Mouse (Mus musculus): Measurements from ENCODE around the gene Spata2. TPM values are rescaled to one million over a fixed set of nuclear protein-coding genes. Genes with fewer than 3 reads are reported as not detected.

The Spata2 gene
- total RNA-seq, 2 experiments from 2014 or later: 7.7 to 11.8 TPM

DNA sequence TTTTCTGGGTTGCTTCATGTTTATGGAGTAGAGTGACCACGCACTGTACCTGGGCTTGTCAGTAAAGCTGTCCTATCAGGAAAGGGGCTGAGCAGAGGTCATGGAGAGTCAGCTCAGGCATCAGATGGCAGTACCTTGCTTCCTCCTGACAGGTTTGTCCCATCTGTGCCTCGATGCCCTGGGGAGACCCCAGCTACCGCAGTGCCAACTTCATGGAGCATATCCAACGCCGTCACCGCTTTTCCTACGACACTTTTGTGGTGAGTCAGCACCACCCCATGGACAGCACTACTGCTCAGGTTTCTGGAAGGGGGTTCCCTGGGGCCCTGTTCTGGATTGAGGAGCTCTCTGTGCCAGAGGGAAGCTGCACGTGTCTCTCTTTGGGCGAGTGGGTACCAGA lies 19.7 kb upstream of the Spata2 start:
- no peak for ATAC-seq (replicated peaks; ENCODE audit: poor library complexity)

DNA sequence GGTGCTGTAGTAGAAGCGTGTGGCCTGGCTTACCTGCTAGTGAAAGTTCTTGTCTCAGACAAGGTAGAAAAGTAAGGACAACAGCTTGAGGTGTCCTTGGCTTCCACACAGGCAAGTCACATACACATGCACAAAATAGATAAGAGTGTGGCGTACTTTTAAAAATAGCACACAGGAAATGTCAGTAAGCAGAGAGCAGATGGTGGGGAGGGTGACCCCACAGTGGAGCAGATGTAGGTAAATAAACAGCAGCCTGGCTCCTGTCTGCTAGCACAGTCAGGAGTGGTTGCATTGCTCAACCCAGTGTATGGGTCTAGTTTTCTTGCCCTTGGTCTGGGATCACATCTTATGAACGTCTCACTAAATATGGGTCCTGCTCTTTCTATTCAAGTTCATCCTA lies 17.8 kb upstream of the Spata2 start:
- ATAC-seq (replicated peaks; ENCODE audit: poor library complexity): peak; percentile 88

DNA sequence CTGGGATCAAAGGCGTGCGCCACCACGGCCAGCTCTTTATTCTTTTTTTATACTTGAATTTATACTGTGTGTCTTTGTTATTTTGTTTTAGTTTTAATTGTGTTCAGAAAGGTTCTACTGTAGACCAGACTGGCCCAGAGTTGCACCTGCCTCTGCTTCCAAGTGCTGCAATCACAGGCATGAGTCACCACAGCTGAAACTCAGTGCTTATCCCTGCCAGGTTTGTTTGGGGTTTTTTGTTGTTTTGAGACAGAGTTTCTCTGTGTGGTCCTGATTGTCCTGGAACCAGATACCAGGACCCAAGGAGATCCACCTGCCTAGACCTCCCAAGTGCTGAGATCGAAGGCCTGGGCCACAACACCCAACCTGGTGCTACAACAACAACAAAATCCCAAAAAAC lies 15.9 kb upstream of the Spata2 start:
- no peak for ATAC-seq (replicated peaks; ENCODE audit: poor library complexity)

DNA sequence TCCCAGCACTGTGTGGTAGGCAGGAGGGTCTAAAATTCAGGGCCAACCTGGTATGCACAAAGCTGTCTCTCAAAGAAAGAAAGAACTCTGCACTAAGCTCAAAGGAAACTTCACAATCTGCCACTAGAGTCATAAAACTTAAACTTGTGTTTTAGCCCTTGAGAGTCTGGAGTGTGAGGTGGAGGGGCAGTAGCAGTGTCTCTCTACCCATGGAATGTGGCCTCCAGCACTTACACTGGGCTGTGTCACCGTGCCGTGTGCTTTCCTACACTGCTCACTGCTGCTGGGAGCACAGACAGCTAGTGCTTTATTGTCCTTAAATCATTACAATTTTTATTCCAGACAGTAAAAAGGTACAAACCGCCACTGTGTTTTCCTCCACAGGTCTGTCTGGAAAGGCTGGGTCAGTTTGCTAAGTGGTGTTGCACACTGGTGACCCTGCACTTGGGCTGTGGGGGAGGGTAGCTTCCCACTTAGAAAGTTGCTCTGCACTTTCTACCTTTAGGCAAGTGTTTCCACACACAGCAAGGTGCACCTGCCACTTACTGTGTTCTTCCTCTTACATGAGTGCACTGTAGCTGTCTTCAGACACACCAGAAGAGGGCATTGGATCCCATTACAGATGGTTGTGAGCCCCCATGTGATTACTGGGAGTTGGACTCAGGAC lies 15.2 kb upstream of the Spata2 start:
- no peak for ATAC-seq (replicated peaks; ENCODE audit: poor library complexity)

DNA sequence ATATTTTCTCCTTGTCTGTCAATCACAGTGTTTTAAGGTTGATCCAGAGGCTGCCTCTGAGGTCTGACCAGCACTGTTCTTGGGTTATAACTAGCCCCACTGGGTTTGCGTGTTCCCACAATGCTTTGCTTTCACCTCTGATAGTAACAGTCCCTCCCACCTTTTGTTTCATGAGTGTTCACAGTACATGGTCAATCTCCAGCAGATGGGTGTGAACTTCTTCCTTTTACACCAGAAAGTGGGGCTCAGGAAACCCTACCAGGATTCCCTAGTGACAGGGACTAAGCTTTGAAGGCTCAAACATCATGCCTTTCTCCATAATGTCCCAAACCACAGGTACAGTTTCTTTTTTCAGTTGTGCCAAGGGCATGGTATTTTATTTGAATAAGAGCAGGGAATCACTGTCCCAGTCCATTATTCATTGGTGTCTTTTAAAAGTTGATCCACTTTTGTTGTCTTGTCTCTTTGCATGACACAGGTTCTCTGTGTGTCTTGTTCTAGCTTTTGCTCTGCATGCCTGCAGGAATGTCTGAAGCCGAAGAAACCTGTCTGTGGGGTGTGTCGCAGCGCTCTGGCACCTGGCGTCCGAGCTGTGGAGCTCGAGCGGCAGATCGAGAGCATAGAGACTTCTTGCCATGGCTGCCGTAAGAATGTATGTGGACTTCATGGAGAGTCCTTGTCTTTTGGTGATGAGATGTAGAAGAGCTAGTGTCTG lies 14.0 kb upstream of the Spata2 start:
- ATAC-seq (replicated peaks; ENCODE audit: poor library complexity): no peak

DNA sequence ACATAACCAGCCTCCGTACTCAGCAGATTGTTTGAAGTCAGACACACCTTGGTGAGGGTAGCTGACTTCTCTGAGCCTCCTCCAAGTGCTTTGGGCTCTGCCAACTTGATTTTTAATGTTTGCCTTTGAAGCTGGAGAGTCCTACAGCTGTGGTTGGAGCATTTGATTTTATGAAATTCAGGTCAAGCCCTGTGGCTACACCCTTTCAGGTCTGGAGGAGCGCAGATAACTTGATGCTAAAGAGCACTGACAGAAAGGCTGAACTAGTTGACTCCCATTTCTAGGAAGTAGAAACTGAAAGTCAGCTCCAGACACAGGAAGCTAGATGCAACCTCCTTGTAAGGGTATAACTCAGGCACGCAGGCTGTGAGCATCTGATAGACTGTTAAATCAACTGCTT lies 12.4 kb upstream of the Spata2 start:
- peak; percentile 67 for ATAC-seq (replicated peaks; ENCODE audit: poor library complexity)

DNA sequence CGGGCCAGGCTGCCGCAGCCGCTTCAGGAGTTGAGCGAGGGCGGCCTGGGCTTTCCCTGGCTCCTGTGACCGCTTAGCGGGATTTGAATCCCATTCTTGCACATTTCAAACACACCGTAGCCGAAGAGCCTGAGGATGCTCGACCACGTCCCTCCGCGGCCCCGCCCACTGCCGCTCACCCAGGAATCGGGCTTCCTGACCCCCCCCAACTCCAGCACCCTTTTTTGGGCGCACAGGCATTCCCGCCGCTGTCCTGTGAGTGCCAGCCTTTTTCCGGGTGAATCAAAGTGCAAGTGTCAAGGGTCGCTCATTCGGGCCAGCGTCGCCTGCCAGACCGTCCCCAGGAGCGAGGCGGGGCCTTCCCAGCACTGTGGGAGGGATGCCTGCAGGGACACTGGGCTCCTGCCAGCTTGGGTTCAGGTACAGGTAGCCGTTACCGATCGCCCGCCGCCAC lies 11.2 kb upstream of the Spata2 start:
- ATAC-seq (replicated peaks; ENCODE audit: poor library complexity): no peak

DNA sequence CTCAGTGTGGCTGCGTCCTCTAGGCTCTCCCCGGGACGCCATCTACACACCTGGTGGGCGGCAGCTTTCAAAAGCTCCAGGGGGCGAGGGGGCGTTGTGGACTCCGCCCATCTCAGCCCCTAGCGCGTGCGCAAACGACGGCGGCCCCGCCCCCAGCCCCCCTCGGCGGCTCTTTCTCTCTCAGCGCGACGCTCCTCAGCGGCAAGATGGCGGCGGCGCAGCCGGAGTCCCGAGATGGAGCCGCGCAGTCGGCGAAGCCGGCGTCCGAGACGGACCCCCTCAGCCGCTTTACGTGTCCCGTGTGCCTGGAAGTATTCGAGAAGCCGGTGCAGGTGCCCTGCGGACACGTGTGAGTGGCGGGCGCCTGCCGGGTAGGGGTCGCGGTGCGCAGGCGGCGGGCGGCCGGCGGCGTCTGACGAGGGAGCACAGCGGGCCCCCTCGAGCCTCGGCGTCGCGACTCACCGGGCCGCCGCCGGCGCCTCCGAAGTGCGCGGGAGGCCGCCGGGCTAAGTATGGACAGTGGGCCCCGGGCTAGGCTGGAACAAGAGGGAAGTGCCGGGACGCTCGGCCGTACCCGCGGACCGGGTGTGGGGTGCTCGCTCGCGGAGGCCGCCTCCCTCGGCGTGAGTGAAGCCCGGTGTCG lies 10.7 kb upstream of the Spata2 start:
- ATAC-seq (replicated peaks; ENCODE audit: poor library complexity): peak; percentile 79

DNA sequence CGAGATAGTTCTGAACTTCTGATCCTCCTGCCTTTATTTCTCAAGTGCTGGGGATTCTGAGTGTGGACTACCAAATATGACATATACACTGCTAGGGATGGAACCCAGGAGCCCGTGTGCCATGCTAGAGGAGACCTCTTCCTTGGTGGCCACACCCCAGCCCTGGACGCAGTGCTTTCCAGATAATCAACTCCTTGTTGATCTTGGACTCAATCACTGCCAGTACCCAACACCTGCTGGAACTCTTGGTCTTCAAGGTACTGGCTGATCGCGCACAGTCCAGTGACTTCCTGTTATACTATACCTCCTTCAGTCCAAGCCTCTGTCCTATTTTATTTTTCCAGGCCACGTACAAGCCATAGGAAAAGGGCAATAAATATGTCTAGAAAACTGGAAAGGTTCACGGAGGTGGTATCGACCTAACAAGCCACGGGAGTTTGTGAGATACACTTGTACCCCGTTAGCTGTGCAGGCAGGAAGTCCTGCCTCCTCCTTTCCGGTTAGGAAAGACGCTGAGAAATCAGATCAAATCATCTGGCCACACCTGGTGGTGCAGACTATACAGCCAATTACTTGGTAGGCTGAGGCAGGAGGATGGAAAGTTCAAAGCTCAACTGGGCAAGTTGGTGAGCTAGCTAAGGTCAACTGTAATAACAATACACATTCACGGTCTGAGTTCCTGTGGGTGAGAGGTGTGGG lies 10.0 kb upstream of the Spata2 start:
- ATAC-seq (replicated peaks; ENCODE audit: poor library complexity): peak; percentile 51

DNA sequence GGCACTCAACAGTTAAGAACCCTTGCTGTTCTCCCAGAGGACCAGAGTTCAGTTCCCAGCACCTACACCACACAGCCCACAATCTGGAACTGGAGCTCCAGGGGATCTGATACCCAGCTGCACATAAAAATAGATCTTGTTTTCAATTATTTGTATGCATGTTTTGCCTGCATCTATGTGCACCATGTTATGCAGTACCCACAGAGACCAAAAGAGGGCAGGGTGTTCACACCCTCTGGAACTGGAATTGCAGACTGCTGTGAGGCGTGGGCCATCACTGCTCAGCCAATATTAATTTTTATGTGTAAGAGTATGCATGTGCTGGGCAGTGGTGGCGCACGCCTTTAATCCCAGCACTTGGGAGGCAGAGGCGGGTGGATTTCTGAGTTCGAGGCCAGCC lies 4.6 kb upstream of the Spata2 start:
- ATAC-seq (replicated peaks; ENCODE audit: poor library complexity): peak; percentile 66

DNA sequence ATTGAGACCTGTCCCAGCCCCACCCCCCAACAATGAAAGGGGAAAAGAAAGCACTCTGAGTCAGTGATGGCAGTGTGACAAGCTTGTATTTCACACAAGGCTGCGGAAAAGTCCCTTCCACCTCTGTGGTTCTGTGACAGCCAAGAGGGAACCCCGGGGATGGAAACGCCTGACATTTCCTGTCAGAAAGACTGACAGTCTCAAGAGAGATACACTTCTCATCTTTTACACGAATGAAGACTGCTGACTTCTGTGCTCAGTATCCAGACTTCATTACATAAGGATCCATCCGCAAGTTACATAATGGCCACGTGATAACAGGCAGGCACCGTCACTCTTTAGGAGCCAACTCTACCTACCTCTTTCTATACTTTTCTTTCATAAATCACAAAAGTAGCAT lies 3.8 kb upstream of the Spata2 start:
- ATAC-seq (replicated peaks; ENCODE audit: poor library complexity): no peak

DNA sequence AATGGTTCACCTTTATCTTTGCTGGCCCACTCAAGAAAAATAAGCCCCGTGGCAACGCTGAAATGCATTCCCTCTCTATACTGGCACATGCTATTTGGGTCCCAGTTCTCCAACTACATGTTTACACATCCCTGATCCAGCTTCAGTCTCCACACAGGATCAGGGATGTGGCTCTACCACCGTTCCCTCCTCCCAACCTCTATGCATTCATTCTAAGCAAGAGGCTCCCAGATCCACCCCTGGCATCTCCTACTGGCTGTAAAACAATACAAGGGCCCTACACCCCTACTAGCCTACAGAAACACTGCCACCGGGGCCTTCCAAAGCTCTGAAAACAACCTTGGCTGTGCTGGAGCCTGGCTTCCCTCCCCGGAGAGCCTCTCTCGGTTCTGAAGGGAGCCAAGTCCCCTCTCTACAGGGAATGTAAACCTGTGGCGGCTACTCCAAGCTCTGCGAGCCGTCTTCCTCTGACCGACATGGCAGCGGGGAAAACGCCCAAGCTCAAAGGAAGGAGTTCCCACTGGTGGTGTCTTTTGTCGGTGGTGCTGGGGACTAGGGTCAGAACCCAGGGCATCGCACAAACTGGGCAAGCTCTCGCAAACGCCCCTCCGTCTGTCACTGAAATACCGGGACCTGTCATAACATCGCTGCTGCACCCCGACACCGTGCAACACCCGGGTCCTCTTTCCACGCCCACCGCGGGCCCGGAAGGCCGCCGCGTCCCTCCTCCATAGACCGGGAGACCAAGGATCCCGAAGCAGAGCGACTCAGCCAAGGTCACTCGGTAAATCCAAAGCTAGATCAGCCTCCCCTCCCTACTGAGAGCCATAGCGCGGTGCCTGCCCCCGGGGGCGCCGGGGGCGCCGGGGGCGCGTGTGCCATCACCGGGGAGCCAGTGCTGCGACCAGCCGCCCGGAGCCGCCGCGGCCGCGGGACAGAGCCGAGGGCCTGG lies 654 bp downstream of the Spata2 start, which contains the start of gene Rnf114:
Gene Rnf114 (plus strand): TSS at position 889 of the 952 bp plus-strand sequence.
- ATAC-seq (replicated peaks; ENCODE audit: poor library complexity): peak; percentile 40

DNA sequence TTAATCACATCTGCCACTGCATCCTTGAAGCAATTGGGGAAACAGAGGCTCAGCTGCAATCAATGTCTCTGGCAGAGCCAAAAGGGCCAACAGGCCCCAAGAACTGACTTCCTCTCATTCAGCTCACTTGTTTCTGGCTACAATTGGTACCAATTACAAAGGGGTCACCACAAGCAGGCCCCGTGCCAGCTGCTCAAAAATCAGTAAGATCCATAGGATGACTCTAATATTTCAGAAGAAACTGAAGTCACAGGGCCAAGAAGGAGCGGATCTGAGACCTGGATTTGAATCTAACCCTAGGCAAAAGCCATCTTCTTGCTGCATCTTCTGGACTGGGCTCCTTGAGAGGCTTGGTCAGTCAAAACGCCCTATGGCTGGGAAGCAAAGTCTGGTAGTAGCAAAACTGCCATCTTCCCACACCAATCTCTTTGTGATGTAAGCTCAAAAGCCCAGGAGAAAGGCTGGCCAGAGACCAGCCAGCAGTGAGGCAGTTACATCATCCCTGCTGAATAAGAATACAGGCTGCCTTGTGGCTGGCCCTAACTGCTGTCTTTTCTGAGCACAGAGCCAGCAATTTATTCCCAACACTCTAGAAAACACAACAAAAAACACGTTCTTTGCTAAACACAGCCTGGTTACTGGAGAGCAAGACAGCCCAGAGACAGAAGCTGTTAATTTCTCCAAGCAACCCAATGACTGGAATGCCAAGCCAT lies 1.7 kb downstream of the Spata2 start:
- ATAC-seq (replicated peaks; ENCODE audit: poor library complexity): no peak

DNA sequence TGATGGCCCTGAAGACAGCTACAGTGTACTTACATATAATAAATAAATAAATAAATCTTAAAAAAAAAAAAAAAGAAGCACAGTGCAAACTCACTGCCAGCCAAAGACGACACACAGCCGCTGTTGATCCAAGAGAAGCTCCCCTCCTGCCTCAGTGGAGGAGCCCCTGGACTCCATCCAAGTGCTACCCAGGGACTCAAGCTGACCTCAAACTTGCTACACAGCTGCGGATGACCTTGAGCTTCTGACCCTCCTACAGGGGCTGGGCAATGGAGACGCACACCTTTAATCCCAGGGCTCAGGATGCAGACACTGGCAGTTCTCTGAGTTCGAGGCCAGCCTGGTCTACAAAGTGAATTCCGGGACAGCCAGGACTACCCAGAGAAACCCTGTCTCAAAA lies 4.7 kb downstream of the Spata2 start:
- no peak for ATAC-seq (replicated peaks; ENCODE audit: poor library complexity)

DNA sequence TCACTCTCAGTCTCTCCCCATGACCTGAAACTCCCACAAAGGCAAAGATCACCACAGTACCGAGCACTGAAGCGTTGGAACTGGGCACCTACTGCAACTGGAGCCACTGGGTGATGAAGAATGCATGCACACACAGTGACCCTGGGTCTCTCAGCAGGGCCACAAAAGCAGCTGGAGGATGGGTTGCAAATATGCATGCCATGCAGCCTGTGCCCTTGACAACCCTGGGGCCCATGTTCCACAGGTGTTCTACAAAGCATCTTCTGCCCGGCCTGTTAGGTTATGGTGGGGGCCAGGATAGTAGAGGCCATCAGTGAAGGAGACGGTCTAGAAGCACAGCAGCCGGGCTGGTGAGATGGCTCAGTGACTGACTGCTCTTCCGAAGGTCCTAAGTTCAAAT lies 5.1 kb downstream of the Spata2 start:
- ATAC-seq (replicated peaks; ENCODE audit: poor library complexity): no peak

DNA sequence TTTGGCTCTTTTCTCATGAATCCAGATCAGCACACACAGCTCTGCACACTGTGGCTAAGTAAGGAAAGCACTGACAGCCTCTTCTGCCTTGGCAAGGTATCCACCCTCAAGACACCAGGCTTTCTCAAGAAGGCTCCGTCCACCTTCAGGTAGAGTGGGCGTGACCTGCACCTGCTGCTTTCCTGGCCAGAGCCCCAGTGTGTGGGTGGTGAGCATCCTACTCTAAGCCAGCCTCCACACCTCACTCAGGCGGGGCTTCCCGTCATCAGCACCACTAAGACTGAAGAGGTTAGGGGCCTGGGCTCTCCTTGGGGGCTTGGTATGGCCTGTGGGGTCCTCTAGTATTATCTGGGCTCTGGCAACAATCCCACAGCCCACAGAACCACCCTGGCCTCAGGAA lies 6.1 kb downstream of the Spata2 start:
- no peak for ATAC-seq (replicated peaks; ENCODE audit: poor library complexity)

DNA sequence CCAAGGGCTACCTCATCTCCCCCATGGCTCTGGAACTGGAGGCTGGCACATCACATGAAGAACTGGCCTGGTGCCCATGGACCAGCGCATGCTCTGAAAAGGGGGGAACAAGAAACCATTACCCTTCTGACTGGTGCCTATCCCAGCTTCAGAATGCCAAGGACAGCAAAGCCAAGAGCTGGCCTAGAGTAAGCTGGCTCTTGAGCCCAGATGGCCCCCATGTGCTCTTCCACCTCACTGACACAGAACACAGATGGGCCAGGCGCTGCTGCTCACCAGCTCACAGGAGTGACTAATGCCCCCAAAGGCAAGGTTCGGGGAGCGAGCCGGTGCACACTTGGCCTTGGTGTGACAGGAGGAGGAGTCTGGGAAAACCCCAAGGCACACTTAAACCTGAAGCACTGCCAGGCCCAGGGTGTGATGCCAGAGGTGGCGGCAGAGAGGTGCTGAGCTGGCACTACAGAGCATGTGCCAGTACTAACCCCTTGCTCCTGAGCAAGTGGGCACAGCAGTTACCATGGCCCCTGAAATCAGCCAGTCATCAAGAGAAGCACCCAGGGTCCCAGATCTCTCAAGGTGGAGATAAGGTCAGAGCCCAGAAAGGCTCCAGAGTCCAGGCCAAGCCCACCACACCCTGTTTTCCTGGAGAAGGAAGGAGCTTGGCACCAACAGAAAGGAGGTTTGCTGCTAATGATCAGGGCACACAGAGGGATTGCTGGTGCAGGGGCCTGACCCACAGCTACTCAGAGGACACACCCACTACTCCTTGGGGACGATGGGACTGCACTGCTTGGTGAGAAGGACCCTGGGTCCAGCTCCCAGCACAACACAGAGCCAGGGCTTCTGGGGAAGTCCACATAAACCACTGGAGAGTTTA lies 6.9 kb downstream of the Spata2 start:
- ATAC-seq (replicated peaks; ENCODE audit: poor library complexity): no peak

DNA sequence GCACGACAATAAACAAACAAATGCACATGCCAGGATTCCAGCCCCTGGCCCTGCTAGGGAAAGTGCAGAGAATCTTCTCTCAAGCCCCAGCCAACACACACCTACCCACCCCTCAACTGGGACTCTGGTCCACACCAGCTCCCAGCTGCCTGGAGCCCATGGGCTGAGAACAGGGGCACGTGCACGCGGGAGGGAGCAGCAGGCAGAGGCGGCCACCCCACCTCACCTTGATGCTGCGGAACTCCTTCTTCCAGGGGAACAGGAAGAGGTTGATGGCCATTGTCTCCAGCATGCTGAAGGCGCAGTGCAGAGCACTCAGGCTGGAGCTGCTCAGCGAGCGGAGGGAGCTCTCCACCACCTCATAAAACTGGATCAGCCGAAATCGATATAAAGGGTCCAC lies 7.8 kb downstream of the Spata2 start:
- no peak for ATAC-seq (replicated peaks; ENCODE audit: poor library complexity)
